Mouse (Mus musculus): ENCODE measurements around the gene Gys1.
"Not testable (repeated sequence)": the region's sequence is repeated elsewhere in the genome, so short reads cannot be mapped to it uniquely, and the experiment has no call there.

The Gys1 gene

DNA sequence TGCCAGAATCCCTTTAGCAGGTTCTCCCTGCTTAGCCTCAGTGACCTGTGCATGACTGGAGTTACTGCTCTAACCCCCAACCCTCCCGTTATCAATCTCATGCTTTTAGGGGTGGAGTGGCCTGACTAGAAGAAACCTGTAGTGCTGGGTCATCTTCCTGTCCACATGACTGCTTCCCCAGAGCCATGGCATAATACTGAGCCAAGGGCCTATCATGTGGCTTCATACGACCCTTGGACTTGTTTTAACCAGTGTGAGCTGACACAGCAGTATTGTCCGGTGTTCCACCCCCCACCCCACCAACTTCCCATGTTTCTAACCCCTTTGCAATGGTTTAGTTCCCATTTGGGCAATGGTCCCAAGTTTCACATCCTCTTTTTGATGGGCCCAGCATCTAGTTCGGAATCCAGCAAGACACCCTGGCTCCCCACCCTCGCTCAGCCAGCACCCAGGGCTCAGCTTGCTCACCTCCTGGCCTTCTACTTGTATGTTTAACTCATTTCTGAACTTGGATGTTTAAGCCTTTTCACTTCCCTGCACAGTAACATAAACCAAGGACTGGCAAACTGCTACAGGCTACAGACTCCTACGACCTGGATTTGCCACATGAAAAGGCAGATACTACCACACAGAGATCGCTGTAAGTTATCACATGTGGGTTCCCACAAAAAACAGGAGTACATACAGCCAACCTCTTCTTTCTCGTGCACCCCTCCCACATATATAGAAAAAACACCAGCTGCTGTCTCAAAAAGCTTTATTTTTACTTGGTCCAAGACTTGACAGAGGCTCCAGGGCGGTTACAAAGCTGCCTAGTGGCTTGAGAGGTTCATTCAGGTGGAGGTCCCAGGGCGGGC, 22.8 kb downstream of the Gys1 start:
- no peak for DNase-seq (ENCODE audit: low spot score)

DNA sequence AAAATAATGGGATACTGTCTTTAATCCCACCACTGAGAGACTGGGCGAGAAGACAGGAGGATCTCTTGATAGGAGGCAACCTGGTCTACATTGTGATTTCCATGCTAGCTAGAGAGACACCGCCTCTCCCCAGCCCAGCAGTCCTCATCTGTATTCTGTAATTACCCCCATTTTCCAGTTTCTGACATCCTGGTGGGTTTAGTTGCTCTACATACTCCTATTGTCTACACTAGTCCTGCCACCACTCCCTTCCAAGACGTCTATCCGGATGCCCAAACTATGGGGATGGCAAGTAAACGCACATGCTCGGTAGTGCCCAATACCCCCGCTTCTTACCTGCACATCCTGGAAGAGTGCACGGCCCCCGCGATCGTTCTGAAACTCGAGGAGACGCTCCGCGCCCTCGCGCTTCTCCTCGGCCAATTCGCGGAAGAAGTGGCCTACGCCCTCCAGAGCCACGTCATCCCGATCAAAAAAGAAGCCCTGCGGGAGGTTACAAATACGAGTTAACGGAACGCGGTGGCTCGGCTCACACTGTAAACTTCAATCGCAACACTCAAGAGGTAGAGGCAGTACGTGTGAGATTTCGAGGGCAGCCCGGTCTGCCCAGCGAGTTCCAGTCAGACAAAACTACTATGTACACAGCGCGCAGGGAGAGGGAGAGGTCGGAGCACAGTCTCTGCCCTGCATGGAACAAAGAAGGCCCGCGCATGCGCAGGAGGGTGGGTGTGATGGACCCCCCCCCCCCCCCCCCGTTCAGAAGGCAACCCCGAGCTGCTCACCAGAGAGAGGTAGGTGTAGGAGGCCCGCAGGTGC, 24.3 kb downstream of the Gys1 start:
- no peak for DNase-seq (ENCODE audit: low spot score)

DNA sequence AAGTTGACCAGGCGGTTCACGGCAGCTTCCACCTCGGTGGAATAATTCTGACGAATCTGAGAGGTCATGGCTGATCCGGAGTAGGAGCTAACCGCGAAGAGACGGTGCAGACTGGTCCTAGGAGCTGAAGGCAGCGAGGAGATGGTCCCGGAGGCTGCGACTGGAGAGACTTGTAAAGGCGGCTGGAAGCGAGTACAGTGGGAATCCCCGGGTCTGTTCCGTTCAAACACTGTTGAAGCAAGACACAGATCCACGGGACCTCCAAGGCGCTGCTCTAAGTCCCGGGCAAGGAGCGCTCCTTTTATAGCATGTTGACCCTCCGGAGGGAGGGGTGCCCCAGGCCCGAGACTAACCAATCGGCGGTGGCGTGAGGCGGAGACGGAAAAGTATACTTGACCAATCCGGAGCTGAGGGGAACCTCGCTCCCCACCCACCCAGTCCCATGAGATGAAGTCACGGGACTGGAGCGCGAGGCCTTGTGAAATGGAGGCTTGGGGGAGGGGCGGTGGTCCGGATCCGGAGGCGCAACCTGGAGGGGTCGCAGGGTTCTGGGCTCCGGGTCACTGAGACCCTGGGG, 25.0 kb downstream of the Gys1 start, which contains the start of gene Ftl1:
TSS of gene Ftl1 (minus strand) at position 321 of the 577 bp plus-strand sequence.
- peak; percentile 98 for DNase-seq (ENCODE audit: low spot score)

DNA sequence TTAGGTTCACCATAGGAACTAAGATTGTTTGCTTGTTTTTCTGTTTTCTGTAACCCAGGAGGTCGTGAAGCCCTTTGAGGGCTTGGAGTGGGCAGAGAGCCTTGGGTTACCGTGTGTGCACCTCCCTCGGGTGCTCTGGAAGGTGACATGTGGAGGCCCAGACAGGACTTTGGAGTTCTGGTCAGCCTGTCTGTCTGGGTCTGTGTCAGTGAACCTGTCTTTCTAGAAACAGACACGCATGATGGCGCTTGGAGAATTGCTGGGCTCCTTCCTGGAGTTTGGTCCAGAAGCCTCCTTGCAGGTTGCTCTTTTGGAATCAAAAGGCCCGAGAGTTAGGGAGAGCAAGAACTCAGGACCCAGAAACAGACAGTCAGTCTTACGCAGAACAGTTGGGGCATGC, 25.7 kb downstream of the Gys1 start:
- no peak for DNase-seq (ENCODE audit: low spot score)

DNA sequence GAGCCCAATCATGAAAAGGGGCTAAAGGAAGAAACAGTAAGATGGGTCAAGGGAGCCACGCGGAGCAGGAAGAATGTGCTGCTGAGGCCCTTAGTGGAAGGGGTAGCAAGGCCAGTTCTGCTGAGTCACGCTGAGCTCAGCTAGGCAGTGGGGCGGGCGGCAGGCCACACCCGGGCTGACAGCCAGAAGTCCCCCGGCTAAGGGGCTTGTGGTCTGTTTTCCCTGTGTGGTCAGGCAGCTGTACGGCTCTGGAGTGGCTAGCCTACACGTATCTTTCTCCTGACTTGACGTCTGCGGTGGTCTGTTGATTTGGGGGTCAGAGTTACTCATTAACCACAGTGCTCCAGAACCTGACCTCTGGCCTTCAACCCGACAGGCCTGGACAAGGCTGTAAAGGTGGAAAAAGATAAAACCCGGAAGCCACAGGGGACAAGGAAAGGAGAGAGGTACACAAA, 26.2 kb downstream of the Gys1 start:
- DNase-seq (ENCODE audit: low spot score): peak; percentile 68

DNA sequence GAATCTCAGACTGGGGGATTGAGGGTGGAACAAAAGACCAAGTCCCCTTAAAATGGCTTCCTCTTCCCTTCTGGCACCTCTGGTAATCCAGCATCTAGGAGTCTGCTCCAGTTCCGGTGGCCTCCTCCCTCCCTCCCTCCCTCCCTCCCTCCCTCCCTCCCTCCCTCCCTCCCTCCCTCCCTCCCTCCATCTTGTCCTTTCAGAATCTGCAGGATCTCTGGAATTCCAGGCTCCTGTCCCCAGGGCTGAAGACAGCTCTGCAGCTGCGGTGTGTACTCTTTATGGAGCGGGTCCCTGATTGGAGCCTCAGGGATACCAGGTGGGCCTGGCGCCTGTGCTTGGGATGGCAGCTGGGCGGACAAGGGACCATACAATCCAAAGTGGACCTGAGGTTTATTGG, 26.7 kb downstream of the Gys1 start:
- no peak for DNase-seq (ENCODE audit: low spot score)

DNA sequence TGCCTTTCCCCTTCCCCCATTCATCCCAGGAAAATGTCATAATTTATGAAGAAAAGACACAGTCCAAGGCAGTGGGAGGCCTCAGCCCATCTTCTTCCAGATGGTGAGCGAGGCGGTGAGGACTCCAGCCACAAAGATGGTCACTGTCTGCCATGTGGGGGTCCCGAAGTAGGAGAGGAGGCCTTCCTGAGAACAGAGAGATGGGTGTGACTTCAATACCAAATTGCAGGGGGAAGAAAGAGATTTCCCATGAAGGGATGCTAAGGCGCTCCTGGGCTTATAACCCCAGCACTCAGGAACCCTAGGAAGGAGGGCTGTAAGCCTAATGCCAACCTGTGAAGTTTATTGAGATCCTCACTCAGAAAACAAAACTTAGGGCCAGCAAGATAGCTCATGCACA, 27.1 kb downstream of the Gys1 start:
- DNase-seq (ENCODE audit: low spot score): no peak

DNA sequence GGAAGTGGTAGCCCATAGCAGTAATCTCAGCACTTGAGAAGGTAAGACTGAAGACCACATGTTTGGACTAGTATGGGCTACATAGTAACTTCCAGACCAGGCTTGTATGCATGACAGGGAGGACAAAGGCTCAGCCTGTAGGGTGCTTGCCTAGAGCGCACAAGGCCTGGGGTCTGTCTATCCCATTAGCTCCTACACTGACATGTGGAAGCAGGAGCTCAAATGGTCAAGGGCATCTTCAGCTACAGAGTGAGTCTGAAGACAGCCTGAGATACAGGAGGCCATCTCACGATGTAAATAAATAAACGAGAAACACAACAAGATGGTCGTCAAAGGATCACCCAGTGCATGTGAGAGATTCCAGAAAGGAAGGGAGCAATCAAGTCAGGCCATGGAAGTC, 27.7 kb downstream of the Gys1 start:
- no peak for DNase-seq (ENCODE audit: low spot score)

DNA sequence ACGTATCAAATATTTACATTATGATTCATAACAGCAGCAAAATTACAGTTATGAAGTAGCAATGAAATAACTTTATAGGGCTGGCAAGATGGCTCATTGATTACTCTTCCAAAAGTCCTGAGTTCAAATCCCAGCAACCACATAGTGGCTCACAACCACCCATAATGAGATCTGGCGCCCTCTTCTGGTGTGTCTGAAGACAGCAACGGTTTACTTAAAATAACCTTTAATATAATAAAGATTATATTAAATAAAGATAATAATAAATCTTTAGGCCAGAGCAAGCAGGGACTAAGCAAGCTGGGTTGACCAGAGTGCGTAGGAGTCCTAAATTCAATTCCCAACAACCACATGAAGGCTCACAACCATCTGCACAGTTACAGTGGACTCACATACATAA, 28.2 kb downstream of the Gys1 start:
- not testable (repeated sequence) for DNase-seq (ENCODE audit: low spot score)

DNA sequence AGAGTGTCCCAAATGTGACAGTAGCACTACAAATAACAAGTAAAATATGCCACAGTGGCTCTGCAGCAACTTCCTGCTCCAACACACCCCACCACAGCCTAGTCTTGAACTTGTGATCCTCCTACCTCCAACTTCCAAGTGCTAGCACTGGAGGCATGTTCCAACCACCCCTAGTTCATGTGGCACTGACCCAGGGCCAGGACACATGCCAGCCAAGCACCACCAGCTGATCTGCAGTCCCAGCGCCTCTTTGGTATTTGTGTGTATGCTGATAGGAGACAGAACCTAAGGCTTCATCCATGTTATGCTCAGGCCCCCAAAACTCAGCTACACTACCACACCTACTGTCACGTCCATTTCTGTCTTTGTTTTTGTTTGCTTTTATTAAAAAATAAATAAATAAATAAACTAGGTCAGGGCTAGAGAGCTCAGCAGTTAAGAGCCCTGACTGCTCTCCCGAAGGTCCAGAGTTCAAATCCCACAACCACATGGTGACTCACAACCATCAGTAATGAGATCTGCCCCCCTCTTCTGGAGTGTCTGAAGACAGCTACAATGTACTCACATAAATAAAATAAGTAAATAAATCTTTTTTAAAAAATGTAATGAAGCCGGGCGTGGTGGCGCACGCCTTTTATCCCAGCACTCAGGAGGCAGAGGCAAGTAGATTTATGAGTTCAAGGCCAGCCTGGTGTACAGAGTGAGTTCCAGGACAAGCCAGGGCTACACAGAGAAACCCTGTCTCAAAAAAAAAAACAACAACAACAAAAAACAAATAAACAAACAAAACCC, 29.5 kb downstream of the Gys1 start:
- no peak for DNase-seq (ENCODE audit: low spot score)

DNA sequence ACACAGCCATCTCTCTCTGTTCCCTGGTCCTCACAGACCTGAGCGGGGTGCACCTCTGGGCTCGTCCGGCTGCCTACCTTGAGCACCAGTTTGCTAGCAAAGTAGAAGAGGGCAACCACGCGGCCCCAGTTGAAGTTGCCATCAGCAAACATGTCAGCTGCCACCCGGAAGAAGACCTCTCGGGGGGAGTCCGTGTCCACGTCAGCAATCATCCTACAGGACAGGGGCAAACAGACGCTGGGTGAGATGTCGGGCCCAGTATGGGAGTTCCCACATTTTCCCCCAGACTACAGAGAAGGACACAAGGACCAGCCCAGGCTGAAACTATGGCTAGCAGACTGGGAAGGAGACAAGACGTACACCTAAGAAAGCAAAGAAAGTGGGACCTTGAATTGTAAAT, 30.5 kb downstream of the Gys1 start:
- DNase-seq (ENCODE audit: low spot score): no peak

DNA sequence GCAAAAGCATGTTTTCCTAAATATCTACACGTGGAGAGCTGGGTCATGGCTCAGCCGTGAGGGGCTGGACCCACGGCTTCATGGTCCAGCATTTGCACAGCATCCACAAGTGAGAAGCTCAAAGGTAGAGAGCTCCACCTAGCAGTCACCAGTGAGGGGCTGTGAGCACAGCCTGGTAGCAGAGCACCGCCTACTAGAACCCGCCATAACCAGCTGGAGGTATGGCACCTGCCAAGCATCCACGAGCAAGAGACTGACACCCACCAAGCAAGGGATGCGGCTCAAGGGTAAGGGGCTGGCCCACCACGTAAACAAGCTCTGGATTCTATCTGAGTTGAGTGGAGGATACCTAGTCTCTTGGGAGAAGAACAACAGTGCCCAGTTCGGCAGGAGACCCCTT, 30.9 kb downstream of the Gys1 start:
- no peak for DNase-seq (ENCODE audit: low spot score)

DNA sequence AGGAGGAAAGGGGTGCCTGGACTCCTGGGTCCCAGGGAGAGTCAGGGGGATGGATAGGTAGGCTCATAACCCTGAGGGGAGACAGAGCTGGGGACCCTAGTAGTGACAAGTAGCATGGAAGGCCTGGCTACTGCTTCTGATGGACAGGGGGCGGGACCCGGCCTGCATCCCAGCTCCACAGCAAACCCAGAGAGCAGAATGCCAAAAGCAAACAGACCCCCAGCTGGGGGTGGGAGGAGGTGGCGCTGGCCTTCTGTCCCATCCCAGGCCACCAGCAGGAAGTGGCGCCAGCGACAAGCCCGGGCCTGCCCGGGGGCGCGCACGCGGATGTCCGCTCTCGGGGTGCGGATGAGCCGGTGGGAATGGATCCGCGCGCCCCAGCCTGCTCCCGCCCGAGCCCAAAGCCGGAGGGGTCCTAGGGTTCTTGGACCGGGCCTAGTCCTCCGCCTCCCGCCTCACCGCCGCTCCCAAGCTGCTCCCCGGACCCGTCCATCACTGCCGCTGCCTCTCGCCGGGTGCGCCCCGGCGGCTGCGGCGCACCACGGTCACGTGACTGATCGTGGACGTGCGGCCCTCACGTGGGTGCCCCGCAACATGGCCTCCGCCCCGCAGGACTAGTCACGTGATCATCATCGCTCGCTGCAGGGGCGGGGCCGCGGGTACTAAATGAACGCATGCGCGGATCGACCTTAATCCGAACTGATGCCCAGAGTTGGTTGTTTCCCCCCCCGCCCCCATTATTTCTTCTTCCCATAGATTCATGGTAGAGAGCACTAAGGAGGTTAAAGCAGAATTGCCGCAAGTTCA, 31.8 kb downstream of the Gys1 start, which contains the start of gene Bax:
TSS of gene Bax (minus strand) at position 616 of the 807 bp plus-strand sequence.
- DNase-seq (ENCODE audit: low spot score): peak; percentile 92

DNA sequence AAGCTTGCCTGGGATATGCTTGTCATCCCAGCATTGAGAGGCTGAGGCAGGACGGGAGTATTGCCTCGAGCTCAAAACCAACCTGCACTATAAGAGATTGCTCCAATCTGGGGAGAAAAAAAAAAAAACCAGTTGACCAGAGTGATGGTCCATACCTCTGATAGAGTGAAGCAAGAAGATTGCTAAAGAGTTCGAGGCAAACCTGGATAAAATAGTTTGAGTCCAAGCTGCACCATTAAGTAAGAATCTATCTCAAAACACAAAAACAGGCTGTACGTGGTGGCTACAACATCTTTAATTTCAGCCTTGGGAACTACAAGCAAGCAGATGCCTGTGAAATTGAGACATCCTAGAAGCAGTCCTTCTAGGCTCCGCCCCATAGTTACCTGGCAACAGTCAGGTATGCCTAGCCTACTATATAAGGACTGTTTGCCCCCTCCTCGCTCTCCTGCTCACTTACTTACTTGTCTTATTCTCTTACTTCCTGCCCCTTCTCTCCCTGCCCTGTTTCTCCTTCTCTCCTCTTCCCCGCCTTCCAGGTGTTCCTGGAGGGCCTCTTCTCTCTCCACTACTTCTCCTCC, 32.5 kb downstream of the Gys1 start:
- DNase-seq (ENCODE audit: low spot score): no peak

DNA sequence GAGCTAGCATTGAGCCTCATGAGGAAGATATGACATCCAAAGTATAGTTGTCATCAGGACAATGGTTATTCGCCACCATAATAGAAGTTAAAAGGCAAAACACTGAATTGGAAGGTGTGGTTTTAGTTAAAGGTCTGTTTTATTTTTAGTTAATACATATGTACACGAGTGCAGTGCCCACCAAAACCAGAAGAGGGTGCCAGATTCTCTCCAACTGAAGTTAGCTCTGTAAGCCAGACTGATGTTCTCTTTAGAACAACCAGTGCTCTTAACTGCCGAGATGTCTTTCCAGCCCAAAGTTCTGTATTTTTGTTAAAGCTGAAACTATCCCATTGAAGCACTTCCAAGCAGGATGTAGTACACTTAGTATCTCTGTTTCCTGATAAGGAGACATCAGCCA, 36.2 kb downstream of the Gys1 start:
- no peak for DNase-seq (ENCODE audit: low spot score)

DNA sequence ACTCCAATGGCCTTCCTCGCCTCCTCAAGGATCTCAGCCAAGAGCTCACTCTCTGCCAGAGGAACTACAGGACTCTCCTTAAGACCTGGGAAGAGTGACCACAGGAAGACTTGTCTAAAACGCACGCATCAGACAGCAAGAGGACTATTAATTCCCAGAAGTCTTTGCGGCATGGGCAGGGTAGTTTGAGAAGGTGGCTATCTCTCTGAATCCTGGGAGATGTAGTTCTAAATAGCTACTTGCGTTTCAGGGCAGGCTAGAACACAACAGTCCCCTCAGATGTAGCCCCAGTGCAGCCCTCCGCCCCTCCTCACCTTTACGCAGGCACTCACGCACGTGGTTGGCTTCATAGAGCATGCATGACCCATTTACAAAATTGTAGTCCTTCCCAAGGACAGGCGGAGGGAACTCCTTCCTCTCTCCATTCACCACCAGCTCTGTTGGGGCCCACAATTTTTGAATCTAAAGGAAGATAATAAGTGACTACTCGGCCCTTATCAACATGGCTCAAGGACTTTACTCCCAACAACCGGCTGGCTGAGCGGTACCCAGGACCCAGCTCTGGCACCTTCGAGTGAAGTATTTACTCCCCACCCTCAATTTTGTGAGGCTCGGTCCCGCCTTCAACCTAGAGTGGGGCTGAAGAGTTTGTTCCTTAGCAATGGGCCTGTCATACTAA, 40.8 kb downstream of the Gys1 start:
- DNase-seq (ENCODE audit: low spot score): no peak

DNA sequence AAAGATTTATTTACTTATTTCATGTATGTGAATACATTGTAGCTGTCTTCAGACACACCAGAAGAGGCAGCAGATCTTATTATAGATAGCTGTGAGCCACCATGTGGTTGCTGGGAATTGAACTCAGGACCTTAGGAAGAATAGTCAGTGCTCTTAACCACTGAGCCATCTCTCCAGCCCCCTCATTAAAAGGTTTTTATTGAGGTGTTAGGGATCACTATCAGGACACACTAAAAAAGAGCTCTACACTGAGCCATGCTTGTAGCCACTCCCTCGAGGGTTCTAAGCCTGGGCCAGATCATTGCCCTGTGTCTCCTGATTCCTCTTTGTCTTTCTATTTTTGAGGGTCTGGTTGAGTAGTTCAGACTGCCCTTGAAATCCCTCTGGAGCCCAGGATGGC, 41.8 kb downstream of the Gys1 start:
- DNase-seq (ENCODE audit: low spot score): no peak

DNA sequence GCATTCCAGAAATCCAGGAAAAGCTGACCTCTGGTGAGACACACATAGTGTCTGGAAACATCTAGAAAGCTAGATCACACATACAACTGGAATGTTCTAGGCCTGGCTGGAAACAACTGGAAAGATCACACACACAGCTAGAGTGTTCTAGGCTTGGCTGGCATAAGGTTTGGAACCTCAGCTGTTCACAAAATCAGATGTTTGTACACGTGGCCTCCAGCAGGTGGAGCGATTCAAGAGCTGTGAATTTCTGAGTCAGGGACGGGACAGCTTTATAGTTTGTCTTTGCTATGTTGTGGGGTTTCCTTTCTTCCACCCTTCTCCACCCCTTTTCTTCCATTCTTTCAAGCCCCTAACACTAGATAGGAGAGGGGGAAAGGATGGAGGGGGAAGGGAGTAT, 42.4 kb downstream of the Gys1 start:
- no peak for DNase-seq (ENCODE audit: low spot score)

DNA sequence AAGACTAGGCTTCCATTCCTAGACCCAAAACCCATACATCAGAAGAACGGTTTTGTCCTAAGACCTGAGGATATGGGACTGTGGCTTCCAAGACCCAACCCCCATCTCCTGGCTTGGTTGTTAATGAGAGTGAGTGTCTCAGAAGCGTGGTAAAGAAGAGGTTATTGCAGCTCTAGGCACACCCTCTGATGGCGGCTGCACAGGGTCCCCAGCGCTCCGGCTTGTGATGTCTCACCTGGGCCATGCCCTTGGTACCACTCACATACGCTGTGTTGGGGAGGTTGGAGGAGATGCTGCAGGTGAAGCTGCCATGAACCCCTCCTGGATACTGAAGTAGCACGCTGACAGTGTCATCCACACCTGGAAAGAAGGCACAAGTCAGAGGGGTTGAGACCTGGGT, 44.1 kb downstream of the Gys1 start:
- DNase-seq (ENCODE audit: low spot score): no peak

DNA sequence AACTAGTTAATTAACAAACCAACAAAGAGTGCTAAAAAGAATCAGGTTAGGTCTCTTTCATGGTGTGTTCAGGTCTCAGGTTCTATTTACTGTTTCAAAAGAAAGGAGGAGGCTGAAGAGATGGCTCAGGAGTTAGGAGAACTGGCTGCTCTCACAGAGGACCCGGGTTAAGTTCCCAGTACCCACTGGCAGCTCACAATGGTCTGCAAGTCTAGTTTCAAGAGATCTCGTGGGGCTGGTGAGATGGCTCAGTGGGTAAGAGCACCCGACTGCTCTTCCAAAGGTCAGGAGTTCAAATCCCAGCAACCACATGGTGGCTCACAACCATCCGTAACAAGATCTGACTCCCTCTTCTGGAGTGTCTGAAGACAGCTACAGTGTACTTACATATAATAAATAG, 45.7 kb downstream of the Gys1 start:
- not testable (repeated sequence) for DNase-seq (ENCODE audit: low spot score)
